Mouse (Mus musculus) left cerebral cortex, adult 9 months (tissue): ENCODE measurements around the gene Tjap1.

Experiments used
- DNase-seq, 2 experiments: peaks; one replicate each; pipeline ENCODE4 v3.0.0; 2022; ENCODE audit warnings: low spot score in 2 of 2

Gene Tjap1

GRCm38 (mm10) chr17:46282483-46283123, at the start of gene Tjap1:
Gene Tjap1 (minus strand): TSS chr17:46283026.
- DNase-seq: peak in 1 of 2 experiments; percentile 78

- no peak for DNase-seq
These were observed 45.9 kb upstream of the Tjap1 start for GRCm38 (mm10) chr17:46328723-46329122.

- DNase-seq: peak; percentile 89 to 95
These were observed 45.2 kb upstream of the Tjap1 start, which contains the start of gene Abcc10 for GRCm38 (mm10) chr17:46327906-46328534. Gene Abcc10 (minus strand): TSS chr17:46328352.

GRCm38 (mm10) chr17:46327413-46327905, 44.6 kb upstream of the Tjap1 start:
- no peak for DNase-seq

- DNase-seq: no peak
These were observed 39.4 kb upstream of the Tjap1 start for GRCm38 (mm10) chr17:46322046-46322823.

GRCm38 (mm10) chr17:46320492-46320891, 37.7 kb upstream of the Tjap1 start:
- DNase-seq: no peak

GRCm38 (mm10) chr17:46315813-46316212, 33.0 kb upstream of the Tjap1 start:
- no peak for DNase-seq

DNA sequence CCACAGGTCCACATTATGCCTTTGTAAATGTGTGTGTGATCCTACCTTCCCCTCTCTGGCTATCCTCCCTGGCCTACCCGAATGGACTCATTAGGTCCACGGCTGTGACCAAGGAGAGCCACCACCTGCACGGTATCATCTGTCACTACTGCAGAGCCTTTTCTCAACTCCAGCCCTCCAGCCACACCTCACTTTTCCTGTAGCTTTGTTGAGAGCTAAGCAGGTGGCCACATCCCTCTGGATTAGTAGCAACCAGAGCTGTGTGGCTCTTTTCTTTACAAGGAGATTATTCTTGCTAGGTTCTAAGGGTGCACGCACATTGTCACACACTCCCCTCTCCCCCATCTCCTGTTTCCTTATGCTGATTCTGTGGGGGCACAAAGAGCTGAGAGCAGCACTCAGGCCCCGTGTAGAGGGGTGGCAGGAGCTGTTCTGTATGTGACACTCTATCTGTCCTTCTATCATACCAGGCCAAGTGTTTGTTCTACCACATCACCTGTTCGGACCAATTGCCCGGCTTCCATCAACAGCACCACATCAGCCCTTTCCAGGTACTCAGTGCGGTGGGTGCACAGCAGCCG, 30.4 kb upstream of the Tjap1 start:
- DNase-seq: no peak

- no peak for DNase-seq
These were observed 27.7 kb upstream of the Tjap1 start for GRCm38 (mm10) chr17:46310515-46310914.

DNA sequence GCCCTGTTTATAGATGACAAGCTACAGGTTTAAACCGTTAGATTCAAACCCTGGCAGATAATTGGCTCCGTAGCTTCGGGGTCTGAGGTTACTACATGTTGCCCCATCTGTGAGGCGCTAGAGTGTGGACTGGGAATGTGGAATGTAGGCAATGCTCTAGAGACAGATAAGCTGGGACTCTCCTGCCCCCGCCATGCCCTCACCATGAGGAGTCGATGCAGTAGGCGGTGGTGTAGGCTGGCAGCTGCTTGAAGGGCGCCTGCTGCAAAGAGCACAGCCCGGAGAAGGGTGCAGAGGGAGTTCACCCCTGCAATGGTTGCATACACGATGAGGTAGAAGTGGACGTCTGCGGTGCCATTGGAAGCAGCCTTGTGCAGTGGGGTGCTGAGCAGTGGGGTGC, 27.0 kb upstream of the Tjap1 start:
- no peak for DNase-seq

- no peak for DNase-seq
These were observed 24.1 kb upstream of the Tjap1 start for GRCm38 (mm10) chr17:46306956-46307355.

DNA sequence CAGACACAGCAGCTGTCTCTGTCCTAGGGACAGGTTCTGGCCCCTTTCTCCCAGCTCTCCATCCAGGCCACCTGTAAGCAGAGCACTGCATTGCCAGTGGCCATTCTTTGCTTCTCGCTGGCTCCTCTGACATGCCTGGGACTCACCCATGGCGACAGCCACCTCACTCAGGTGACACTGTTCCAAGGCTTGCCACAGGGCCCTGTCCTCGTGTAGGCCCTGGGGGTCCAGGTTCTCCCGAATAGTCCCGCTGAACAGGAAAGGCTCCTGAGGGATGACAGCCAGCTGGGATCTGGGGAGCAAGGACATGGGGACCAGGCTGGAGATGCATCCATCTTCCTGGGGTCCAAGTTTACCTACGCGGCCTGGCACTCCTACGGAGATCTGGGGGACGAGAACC, 21.4 kb upstream of the Tjap1 start:
- DNase-seq: no peak

DNA sequence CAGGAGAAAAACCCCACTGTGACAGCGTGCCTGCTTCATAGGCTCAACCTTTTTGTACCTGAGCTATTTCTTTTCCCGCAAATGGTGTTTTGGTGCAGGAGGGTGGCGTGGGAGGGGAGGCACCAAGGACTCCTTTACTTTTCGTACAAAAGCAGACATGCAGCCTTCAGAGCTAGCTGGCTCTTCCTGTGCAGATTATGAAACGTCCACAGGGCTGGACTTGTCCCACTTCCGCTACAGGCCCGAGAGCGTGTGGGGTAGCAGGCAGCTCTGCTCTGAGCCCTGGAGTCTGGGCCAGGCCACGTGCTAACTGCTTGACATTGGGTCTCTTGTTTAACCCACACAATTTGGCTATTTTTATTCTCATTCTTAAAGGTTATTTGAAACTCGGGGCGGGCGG, 19.1 kb upstream of the Tjap1 start:
- peak in 1 of 2 experiments; percentile 52 for DNase-seq

DNA sequence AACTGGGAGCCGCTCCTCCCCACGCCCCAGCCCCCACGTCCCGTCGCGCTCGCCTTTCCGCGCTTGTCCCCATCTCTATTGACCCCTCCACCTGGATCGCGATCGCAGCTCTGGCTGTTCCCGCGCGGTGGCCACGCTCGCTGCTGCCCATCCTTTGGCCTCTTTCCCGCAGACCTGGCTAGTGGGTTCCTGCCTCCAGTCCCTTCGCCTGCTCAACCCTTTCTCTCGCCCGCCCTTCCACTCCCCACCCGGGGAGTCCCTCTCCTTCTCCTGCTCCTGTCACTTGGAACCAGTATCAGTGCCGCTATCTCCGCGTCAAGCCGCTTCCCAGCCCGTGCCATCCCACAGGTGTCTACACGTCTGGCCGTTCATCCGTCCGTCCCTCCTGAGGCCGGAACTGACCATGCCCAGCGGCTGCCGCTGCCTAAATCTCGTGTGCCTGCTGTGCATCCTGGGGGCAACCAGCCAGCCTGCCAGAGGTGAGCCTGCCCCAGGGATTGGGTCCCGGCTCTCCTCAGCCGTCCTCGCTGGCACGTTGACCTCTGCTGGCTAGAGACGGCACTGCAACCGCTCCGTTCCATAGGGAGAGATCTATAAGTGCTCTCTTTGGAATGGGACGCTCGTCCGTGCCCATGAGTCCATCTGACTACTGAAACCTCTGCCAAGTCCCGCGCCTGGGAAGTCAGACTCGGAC, 15.5 kb upstream of the Tjap1 start:
- peak in 1 of 2 experiments; percentile 92 for DNase-seq

DNA sequence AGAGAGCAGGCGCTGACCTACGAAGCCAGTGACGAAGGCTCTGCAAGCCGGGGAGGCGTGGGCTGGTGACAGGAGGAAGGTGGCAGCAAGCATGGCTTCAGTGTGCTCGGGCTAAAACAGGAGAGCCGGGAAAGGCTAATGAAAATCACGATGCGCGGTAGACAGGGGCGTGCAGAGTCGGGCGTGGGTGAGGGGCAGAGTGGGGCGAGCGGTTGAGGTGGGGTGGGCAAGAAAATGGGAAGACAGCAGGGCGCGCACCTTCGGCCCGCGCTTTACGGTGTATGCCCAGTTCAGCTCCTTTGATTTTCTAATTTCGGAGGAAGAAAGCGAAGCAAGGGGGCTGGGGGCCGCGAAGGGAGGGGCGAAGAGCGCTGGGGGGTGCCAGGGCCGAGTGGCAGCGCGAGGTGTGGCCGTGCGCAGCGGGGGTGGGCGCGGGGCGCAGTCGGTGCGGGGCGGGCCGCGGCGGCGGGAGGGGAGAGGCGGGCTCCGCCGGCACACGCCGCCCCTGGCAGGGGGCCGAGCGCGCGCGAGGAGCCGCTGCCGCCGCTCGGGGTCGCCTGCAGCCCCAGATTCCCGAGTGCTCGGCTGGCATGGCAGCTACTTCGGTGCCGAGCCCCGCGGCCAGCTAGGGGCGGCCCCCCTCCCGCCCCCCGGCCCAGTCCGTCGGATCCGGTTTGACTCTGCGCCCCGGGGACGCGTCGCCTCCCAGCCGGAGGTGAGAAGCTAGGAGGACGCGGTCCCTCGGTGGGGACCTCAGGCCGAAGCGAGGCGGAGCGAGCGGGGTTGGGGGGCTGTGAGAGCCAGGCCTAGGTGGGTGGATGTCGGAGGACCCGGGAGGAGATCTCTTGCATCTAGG, 14.8 kb upstream of the Tjap1 start, which contains the start of gene Dlk2:
Gene Dlk2 (plus strand): TSS at position 58 of the 856 bp plus-strand sequence.
- no peak for DNase-seq

GRCm38 (mm10) chr17:46297028-46297363, 14.2 kb upstream of the Tjap1 start:
- DNase-seq: peak in 1 of 2 experiments; percentile 68

GRCm38 (mm10) chr17:46296601-46297000, 13.8 kb upstream of the Tjap1 start:
- DNase-seq: no peak

DNA sequence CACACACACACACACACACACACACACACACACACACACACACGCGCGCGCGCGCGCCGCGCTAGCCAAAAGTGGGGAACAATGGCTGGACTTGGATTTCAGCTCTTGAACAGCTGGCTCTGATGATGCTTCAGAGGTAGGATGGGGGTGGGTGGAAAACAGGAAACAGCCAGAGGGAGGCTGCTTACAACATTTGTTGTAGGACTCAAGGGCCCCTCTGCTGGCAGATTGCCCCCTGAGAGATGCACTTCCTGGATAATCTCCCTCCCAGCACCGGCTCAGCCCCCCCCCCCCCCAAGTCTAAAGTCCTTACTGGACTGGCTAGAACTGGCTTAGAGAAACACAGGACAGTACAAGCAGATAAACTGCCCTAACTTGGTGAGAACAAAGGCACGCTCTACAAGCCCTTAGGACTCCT, 4.9 kb upstream of the Tjap1 start:
- DNase-seq: no peak

GRCm38 (mm10) chr17:46285407-46285806, 2.6 kb upstream of the Tjap1 start:
- no peak for DNase-seq

- DNase-seq: no peak
These were observed 1.8 kb upstream of the Tjap1 start for GRCm38 (mm10) chr17:46284653-46285052.

DNA sequence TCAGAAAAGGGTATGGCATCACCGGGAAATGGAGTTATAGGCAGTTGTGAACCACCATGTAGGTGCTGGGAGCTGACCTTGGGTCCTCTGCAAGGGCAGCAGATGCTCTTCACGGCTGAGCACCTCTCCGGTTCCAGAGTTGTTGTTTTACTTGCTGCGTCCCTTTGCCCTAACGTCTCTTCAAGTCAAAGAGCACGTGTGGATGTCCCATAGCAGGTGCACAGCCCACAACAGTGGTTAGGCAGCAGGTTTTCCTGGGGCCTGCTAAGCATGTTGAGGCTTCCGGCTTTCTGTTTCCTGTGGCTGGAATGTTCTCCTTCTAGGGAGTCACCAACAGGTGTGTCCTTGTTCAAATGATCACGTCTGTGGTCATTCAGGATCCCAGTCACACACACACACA, 1.1 kb upstream of the Tjap1 start:
- DNase-seq: no peak
